Mouse (Mus musculus) kidney, adult 2 months (tissue): ENCODE data around the gene Ppm1n.

ENCODE experiments used
- CTCF ChIP-seq: fragments of 200-500 bp; conservative IDR thresholded peaks from 2 replicates; pipeline ENCODE4 v1.5.1; 2011; ENCODE audit warnings: low read depth, mild to moderate bottlenecking, control low read depth, low read length, moderate library complexity, mixed read lengths; ENCODE audit not compliant: insufficient read depth, insufficient read length
- POLR2A ChIP-seq: fragments of 200-500 bp; IDR thresholded peaks from one replicate; pipeline ENCODE4 v1.6.1; 2011; ENCODE audit warnings: low read depth, low read length, control low read depth

DNA sequence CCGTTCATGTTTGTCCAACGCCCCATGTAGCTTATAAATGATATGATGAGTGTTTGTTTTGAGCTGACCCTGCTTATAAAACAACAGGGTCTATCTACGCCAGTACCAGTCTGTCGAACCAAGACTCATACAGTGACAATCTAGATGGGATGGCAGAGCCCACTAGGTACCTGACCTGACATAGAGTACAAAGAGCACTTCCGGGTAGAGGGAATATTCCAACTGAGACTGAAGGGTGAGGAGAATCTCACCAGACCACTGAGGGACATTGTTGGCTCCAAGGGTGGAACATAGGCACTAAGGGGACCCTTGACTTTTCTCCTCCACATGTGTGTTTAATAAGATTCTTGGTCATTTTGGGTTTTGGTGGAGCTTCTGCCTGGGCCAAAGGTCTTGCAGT is 50.5 kb downstream of the Ppm1n start:
- TF ChIP-seq POLR2A = no peak
- TF ChIP-seq CTCF = no peak
